Mouse (Mus musculus) myocyte (in vitro differentiated cells): ENCODE results near the gene Cyp11a1. TPM values are rescaled to one million over a fixed set of nuclear protein-coding genes. Genes with fewer than 3 reads are reported as not detected.

Experiments
- H3K27me3 ChIP-seq: one replicate; pipeline ENCODE4 v1.6.1; 2011; ENCODE audit not compliant: control insufficient read depth, insufficient read depth, insufficient read length
- H3K36me3 ChIP-seq: one replicate; pipeline ENCODE4 v1.6.1; 2011; ENCODE audit not compliant: control insufficient read depth, insufficient read depth
- H3K4me2 ChIP-seq: one replicate; pipeline ENCODE4 v1.6.1; 2011; ENCODE audit warnings: low read depth, control low read depth
- H3K4me3 ChIP-seq: one replicate; pipeline ENCODE4 v1.5.1; 2011; ENCODE audit warnings: mild to moderate bottlenecking, control low read depth, moderate library complexity
- H3K79me2 ChIP-seq: one replicate; pipeline ENCODE4 v1.6.1; 2011; ENCODE audit not compliant: control insufficient read depth, insufficient read depth
- H3ac ChIP-seq: one replicate; pipeline ENCODE4 v1.6.1; 2011; ENCODE audit not compliant: control insufficient read depth, insufficient read length
- CEBPB ChIP-seq: IDR thresholded peaks from 2 replicates; pipeline ENCODE4 v1.6.1; 2011; ENCODE audit warnings: mild to moderate bottlenecking, moderate library complexity; ENCODE audit not compliant: poor library complexity, insufficient read depth, severe bottlenecking
- E2F4 ChIP-seq: IDR thresholded peaks from one replicate; pipeline ENCODE4 v1.6.1; 2011; ENCODE audit warnings: mild to moderate bottlenecking, control low read depth, moderate library complexity; ENCODE audit not compliant: insufficient read depth
- MAX ChIP-seq: IDR thresholded peaks from one replicate; pipeline ENCODE4 v1.6.1; 2011; ENCODE audit warnings: low read depth, mild to moderate bottlenecking, control low read depth
- MYOD1 ChIP-seq, 3 experiments: IDR thresholded peaks; one replicate each; pipeline ENCODE4 v1.6.1; 2011; ENCODE audit warnings: control low read depth in 2 of 3, low read depth in 2 of 3, mild to moderate bottlenecking in 2 of 3, moderate library complexity in 1 of 3; ENCODE audit not compliant: insufficient read length in 2 of 3, control insufficient read depth in 1 of 3
- MYOG ChIP-seq, 3 experiments: IDR thresholded peaks; one replicate each; pipeline ENCODE4 v1.6.1; 2011; ENCODE audit warnings: control low read depth in 2 of 3, low read depth in 2 of 3, mild to moderate bottlenecking in 2 of 3; ENCODE audit not compliant: insufficient read length in 2 of 3, control insufficient read depth in 1 of 3, insufficient read depth in 1 of 3
- POLR2A ChIP-seq: IDR thresholded peaks from one replicate; pipeline ENCODE4 v1.6.1; 2011; ENCODE audit warnings: low read depth, mild to moderate bottlenecking, control low read depth, moderate library complexity; ENCODE audit not compliant: insufficient read length
- POLR2AphosphoS2 ChIP-seq: IDR thresholded peaks from one replicate; pipeline ENCODE4 v1.6.1; 2011; ENCODE audit warnings: low read depth, control low read depth; ENCODE audit not compliant: insufficient read length
- REST ChIP-seq: IDR thresholded peaks from one replicate; pipeline ENCODE4 v1.6.1; 2011; ENCODE audit warnings: mild to moderate bottlenecking, control low read depth, moderate library complexity; ENCODE audit not compliant: insufficient read depth, insufficient read length
- SRF ChIP-seq: IDR thresholded peaks from one replicate; pipeline ENCODE4 v1.6.1; 2011; ENCODE audit warnings: low read depth; ENCODE audit not compliant: control insufficient read depth, insufficient read length
- TCF12 ChIP-seq: IDR thresholded peaks from one replicate; pipeline ENCODE4 v1.6.1; 2011; ENCODE audit warnings: mild to moderate bottlenecking, control low read depth; ENCODE audit not compliant: poor library complexity, insufficient read depth, severe bottlenecking
- TCF3 ChIP-seq: IDR thresholded peaks from one replicate; pipeline ENCODE4 v1.6.1; 2011; ENCODE audit warnings: low read depth, control low read depth; ENCODE audit not compliant: insufficient read length
- USF1 ChIP-seq: IDR thresholded peaks from one replicate; pipeline ENCODE4 v1.6.1; 2011; ENCODE audit warnings: low read depth, mild to moderate bottlenecking, control low read depth, moderate library complexity
- polyA plus RNA-seq: library from polyadenylated mRNA; unstranded; fragments of >200 nt; fragmentation: generic; extraction: Trizol; gene quantifications from one replicate; pipeline ENCODE4 v1.2.1, GENCODE M21; 2012; ENCODE audit warnings: missing spikeins

Cyp11a1 gene
- polyA plus RNA-seq, 1 experiment = 0.11 TPM

DNA sequence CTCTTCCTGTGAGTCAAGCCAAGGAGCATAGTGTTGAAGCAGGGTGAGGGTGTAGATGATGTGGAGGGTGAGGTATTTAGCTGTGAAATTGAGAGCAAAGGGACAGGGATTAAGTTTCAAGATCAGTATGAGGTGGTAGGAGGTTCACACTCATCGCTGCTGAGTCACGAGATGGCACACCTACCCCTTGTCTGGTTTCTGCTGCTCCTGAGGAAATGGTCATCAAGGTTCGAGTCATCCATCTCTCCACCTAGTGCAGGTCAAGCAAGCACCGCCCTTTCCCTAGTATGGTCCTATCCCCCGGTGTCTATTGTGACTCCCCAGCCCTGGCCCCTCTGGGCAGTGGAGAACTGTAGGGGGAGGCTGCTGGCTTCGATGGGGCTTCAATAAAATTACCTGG is 16.9 kb upstream of the Cyp11a1 start:
- Histone ChIP-seq H3K4me2 (no peak overlapping the region), H3K27me3 (no peaks in the 10 kb centered on the region), H3K79me2 (no peaks in the 10 kb centered on the region), H3K36me3 (no peaks in the 10 kb centered on the region), H3K4me3 (no peak overlapping the region), H3ac (no peak overlapping the region)
- no peak for TF ChIP-seq REST
- no peak for TF ChIP-seq MAX
- no peak for TF ChIP-seq CEBPB
- no peak for TF ChIP-seq USF1
- TF ChIP-seq MYOD1 (IDR thresholded peaks at IDR 0.05; ENCODE audit: control insufficient read depth in 1 of 3, insufficient read length in 2 of 3, low read depth in 2 of 3) = no peak

DNA sequence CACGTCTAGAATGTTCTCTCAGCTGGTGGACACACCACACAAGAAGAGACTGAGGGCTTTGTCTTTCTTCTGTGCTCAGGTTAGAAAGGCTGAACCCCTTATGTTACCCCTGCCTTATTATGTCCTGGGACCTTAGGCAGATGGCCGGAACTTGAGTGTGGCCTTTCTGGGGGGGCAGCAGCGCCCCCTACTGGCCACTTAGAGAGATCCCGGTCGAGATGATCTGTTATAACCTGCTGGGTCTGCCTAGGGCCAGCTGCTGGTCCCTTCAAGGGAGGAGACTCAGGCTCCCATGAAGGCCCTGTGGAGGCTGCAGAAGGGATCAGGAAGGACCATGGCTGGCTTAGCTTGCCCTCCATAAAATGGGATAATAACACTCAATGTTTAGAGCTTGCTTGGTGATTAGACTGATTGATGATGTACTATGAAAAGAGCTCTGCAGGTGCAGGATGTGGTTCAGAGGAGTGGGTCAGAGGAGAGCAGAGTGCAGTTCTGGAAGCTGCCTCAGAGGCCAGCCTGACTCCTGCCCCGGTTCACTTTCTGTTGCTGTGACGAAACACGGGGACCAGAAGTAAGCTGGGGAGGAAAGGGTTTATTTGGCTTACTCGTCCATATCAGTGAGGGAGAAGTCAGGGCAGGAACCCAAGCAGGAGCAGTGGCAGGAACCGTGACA is 15.6 kb upstream of the Cyp11a1 start:
- no peak overlapping the region for H3K4me2 ChIP-seq
- no peaks in the 10 kb centered on the region for H3K36me3 ChIP-seq
- H3ac ChIP-seq = no peak overlapping the region
- no peak overlapping the region for H3K4me3 ChIP-seq
- TF ChIP-seq TCF12 (no peak), E2F4 (no peak), POLR2AphosphoS2 (no peak), REST (no peak), USF1 (no peak), POLR2A (no peak), CEBPB (no peak), SRF (no peak), MYOG (IDR thresholded peaks at IDR 0.05; ENCODE audit: control insufficient read depth in 1 of 3, insufficient read depth in 1 of 3, insufficient read length in 2 of 3, low read depth in 2 of 3) (no peak), MYOD1 (IDR thresholded peaks at IDR 0.05; ENCODE audit: control insufficient read depth in 1 of 3, insufficient read length in 2 of 3, low read depth in 2 of 3) (no peak), MAX (no peak), TCF3 (no peak)
- H3K79me2 ChIP-seq = no peaks in the 10 kb centered on the region
- H3K27me3 ChIP-seq = no peaks in the 10 kb centered on the region

- Histone ChIP-seq H3K36me3 (no peaks in the 10 kb centered on the region), H3K79me2 (no peaks in the 10 kb centered on the region), H3K4me3 (no peak overlapping the region), H3K27me3 (no peaks in the 10 kb centered on the region), H3ac (no peak overlapping the region), H3K4me2 (no peak overlapping the region)
- TF ChIP-seq POLR2AphosphoS2 = no peak
- TF ChIP-seq MYOG (IDR thresholded peaks at IDR 0.05; ENCODE audit: control insufficient read depth in 1 of 3, insufficient read depth in 1 of 3, insufficient read length in 2 of 3, low read depth in 2 of 3) = no peak
- no peak for TF ChIP-seq USF1
- no peak for TF ChIP-seq SRF
- no peak for TF ChIP-seq MAX
- TF ChIP-seq E2F4 = no peak
- TF ChIP-seq MYOD1 (IDR thresholded peaks at IDR 0.05; ENCODE audit: control insufficient read depth in 1 of 3, insufficient read length in 2 of 3, low read depth in 2 of 3) = no peak
- no peak for TF ChIP-seq TCF3
- no peak for TF ChIP-seq REST
These were observed 14.2 kb upstream of the Cyp11a1 start for GRCm38 (mm10) chr9:57992060-57992459.

- TF ChIP-seq MYOG (IDR thresholded peaks at IDR 0.05; ENCODE audit: control insufficient read depth in 1 of 3, insufficient read depth in 1 of 3, insufficient read length in 2 of 3, low read depth in 2 of 3) (no peak), MAX (no peak), POLR2A (no peak), MYOD1 (IDR thresholded peaks at IDR 0.05; ENCODE audit: control insufficient read depth in 1 of 3, insufficient read length in 2 of 3, low read depth in 2 of 3) (no peak), POLR2AphosphoS2 (no peak)
- H3K4me2 ChIP-seq = no peak overlapping the region
- no peak overlapping the region for H3K4me3 ChIP-seq
- no peaks in the 10 kb centered on the region for H3K36me3 ChIP-seq
- H3K27me3 ChIP-seq = no peaks in the 10 kb centered on the region
- H3ac ChIP-seq = no peak overlapping the region
- H3K79me2 ChIP-seq = no peaks in the 10 kb centered on the region
These were observed 13.2 kb upstream of the Cyp11a1 start for GRCm38 (mm10) chr9:57992781-57993591.

GRCm38 (mm10) chr9:57995282-57995681 is 10.9 kb upstream of the Cyp11a1 start:
- H3K36me3 ChIP-seq = no peaks in the 10 kb centered on the region
- H3K4me2 ChIP-seq = no peak overlapping the region
- no peak overlapping the region for H3K4me3 ChIP-seq
- H3K27me3 ChIP-seq = peaks cover 8% of the 10 kb centered on the region
- TF ChIP-seq MYOD1 (IDR thresholded peaks at IDR 0.05; ENCODE audit: control insufficient read depth in 1 of 3, insufficient read length in 2 of 3, low read depth in 2 of 3) (no peak), E2F4 (no peak), MYOG (IDR thresholded peaks at IDR 0.05; ENCODE audit: control insufficient read depth in 1 of 3, insufficient read depth in 1 of 3, insufficient read length in 2 of 3, low read depth in 2 of 3) (no peak)
- no peak overlapping the region for H3ac ChIP-seq
- no peaks in the 10 kb centered on the region for H3K79me2 ChIP-seq
